Mouse (Mus musculus) cerebellum, adult 2 months (tissue): ENCODE measurements around the gene Ctc1.

Experiments
- CTCF ChIP-seq: fragments of 200-500 bp; IDR thresholded peaks from 2 replicates; pipeline ENCODE4 v1.5.1; 2011; ENCODE audit warnings: low read depth, mild to moderate bottlenecking, control low read depth, low read length, moderate library complexity, borderline replicate concordance; ENCODE audit not compliant: insufficient read depth
- POLR2A ChIP-seq: fragments of 200-500 bp; IDR thresholded peaks from 2 replicates; pipeline ENCODE4 v1.6.1; 2011; ENCODE audit warnings: low read length, control low read depth, borderline replicate concordance; ENCODE audit not compliant: insufficient read depth

GRCm38 (mm10) chr11:69051771-69052170, 36.1 kb downstream of the Ctc1 start:
- TF ChIP-seq POLR2A = no peak
- no peak for TF ChIP-seq CTCF
